Mouse (Mus musculus): ENCODE measurements around the gene Spata16.

- no peak for TF ChIP-seq CTCF (IDR thresholded peaks at IDR 0.05; ENCODE audit: insufficient read depth, low read depth, low read length)
- TF ChIP-seq POLR2A (IDR thresholded peaks at IDR 0.05; ENCODE audit: insufficient read depth, low read depth, low read length): no peak
Observed at GRCm38 (mm10) chr3:26921576-26921975, 284.2 kb downstream of the Spata16 start.
